Mouse (Mus musculus): ENCODE measurements around the gene Cnp.
A peak's percentile ranks its signal among the peaks of the same experiment; 100 is the strongest.

The Cnp gene

DNA sequence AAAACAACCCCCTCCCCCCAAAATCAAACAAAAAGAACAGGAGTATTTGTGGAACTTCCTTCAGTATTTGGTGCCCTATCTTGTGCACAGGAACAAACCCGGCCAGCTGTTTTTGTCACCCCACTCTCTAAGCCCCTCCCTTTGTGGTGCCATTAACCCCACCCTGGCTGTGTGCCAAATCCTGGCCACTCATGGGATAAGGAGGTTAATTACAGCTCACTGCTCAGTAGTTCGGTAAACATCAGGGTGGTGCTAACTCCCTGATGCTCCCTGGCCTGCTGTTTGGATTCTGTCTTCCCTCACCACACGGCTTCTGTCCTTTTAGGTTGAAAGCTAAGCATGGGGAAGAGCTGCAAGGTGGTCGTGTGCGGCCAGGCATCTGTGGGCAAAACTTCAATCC, 49.2 kb downstream of the Cnp start:
- peak; percentile 68 for DNase-seq

DNA sequence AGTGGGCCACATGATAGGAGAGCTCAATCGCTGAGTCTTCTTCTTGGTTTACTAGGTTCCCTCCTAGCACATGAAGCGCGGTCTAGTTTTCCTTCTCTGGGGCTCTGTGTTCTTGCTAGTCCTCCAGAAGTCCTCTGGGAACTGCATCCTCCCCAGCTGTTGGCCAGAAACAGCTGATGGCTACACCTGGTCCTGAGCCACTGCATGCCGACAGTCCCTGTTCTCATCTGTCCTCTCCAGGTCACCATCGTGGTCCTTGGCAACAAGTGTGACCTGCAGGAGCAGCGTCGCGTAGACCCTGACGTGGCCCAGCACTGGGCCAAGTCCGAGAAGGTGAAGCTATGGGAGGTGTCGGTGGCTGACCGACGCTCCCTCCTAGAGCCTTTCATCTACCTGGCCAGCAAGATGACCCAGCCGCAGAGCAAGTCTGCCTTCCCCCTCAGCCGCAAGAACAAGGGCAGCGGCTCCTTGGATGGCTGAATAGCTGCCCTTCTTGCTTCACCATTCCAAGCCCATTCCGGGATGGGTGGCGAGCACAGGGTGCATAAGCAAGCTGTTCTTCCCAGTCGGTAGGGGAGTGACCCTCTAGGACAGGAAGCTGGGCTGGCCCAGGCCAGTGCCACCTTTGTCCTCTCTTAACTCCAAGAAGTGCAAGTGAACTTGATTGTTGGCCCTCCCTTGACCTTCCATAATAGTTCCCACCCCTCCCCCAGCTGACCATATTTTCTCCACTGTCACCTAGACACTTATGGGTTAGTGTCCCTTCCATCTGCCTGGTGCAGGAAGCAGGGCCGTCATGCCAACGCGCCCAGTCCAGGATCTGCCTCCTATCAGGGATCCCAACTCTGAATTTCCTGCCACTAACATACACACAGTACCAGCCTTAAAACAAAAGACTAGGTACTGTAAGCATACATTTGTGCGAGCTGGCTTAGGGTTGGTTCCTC, 51.3 kb downstream of the Cnp start:
- no peak for DNase-seq

DNA sequence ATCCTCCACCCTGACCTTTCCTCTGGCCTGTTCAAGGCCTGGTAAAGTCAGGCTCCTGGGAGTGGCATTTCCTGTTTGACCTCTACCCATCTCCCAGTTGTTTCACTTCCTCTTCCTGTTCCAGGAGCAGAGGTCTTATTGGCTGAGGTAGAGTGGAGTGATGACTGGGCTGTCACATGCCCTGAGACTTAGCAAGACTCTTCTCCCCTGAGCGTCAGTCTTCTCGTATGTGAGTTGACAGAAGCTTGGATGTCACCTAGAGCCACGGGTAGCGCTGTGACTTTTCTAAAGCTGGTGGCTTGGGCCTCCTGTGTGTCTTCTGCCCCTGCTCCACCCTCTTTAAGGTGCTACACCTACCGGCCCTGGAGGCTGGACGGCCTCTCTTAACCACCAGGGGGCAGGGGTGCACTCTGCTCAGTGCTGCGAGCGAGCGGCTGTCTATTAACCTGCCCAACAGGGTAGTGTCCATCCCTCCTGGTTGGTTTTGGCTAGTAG, 52.0 kb downstream of the Cnp start:
- peak; percentile 73 to 78 for DNase-seq

DNA sequence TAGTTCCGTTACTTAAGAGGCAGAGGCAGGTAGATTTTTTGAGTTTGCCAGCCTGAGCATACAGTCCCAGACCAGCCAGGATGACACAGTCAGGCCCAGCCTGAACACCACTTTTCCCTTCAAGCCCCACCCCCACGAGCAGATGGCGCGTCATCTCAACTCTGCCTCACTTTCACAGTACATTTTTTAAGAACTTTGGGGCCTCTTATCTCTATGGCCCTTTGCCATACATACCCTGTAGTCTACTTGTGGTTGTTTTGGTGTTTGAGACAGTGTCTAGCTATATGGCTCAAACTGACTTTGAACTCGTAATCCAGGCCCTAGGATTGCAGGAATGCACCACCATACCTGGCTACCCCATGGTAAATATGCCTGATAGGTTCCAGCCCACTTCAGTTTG, 53.4 kb downstream of the Cnp start:
- DNase-seq: no peak

DNA sequence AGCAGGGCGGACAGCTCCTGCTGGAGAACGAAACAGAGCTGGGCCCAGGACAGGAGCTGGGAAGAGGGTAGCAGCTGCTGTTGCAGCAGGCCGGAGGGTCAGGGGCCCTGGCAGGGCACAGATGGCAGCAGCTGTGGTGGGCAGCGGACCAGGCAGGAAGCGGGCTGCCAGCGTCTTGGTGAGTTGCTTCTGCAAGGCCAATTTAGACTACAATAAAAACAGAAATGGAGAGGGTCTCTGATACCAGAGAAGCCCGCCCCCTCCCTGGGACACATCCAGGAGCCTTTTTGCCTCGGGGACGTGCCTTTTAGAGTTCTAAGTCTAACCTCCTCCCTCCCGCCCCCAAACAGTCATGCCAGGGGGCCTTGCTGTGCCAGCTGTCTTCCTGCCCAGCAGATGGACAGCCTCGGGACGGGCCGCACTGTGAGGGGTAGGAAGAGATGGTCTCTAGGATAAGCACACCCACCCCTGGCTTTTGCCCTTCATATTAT, 54.2 kb downstream of the Cnp start:
- no peak for DNase-seq

DNA sequence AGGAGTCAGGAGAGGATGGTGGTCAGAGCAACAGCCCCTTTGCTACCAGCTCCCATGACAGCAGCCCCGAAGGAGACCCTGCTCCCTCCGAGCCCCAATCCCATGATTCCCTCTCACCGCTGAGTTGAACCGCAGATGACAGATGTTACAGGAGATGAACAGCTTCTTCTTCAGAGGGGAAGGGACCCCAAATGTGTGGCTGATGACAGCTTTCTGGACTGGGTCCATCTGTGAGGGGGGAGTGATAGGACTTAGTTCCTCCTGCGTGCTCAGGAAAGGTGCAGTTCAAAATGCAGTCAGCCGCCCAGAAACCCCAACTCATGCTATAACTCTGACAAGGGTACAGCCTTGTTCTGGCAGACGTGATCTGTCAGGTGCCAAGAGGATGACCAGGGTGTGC, 59.8 kb downstream of the Cnp start:
- no peak for DNase-seq

DNA sequence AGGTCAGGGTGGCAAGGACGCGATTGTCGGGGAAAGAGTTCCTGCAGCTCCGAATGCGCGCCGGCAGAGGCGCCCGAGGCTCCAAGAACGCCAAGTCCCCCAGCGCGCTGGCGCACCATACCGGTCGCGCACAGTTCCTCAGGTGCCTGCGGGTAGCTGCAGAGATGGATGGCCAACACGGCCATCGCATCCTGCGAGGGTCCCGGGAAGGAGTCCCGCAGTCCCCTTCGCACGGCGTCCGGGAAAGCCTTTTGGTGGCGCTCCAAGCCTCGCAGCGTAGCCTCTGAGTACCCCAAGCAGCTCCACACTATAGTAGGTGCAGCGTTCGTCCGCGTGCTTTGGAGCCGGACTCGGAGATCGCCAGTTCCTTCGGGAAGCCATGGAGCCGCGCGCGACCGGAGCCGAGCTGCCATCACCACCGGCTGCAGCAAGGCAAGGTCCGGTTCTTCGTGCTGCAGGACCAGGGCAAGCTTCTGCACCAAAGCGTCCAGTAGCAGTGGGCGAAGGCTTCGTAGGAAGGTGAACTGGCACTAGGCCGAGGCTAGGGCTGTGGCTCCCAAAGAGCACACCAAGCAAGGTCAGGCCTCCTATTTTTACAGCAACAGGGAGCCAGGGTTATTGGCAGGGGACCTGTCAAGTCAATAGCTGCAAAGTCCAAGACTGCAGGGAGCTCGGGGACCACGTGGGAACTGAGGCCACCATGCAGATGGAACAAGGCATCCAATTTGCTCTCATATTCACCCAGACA, 65.6 kb downstream of the Cnp start:
- no peak for DNase-seq

Data from lung, adult 18-20 months (tissue).